Mouse (Mus musculus) urinary bladder, postnatal 4 days (tissue): ENCODE measurements around the gene Shq1.
A peak's percentile ranks its signal among the peaks of the same experiment; 100 is the strongest.

ENCODE experiments used
- DNase-seq, 2 experiments: peaks; one replicate each; pipeline ENCODE4 v3.0.0; 2021 to 2022; ENCODE audit warnings: low spot score in 2 of 2

Gene Shq1

DNA sequence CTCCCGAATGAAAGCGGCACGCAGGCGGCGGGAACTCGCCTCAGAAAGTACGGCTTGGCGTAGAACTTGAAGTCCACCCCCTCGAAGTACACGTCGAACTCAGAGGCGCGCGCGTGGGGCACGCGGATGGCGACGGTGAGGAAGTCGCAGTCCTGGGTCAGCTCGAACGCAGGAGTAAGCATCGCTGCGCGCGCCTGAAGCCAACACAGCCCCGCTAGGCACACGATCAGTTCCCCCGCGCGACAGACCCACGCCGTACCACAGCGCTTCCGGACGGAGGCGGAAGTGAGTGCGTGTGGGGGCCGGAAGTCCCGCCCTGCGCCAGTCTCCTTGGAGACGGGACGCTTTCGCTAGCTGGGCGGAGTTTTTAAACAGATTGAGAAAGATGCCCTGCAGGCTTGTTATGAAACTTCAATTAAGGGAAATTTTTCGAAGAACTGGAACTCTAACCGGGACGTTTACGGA, at the start of gene Shq1:
Shq1 (minus strand) TSS at position 278 of the 465 bp plus-strand sequence.
- DNase-seq, result peak; percentile 79 to 86

DNA sequence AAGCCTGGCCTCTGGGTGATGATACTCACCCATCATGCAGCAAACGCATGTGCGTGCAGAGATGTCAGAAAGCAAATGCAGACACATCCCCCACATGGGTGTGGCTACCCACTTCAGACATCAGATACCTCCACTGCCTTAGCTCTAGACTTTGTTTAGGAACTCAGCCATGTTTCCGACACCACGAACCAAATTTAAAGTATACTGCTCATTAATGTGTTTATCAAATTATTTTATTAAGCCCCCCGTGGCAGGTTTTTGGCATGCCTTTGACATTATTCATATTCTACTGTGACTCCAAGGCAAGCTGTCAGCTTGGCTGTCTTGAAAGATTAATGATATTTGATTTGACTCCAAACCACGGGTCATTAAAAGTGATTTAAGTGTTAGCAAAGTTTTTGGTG, 49.1 kb upstream of the Shq1 start:
- no peak for DNase-seq

DNA sequence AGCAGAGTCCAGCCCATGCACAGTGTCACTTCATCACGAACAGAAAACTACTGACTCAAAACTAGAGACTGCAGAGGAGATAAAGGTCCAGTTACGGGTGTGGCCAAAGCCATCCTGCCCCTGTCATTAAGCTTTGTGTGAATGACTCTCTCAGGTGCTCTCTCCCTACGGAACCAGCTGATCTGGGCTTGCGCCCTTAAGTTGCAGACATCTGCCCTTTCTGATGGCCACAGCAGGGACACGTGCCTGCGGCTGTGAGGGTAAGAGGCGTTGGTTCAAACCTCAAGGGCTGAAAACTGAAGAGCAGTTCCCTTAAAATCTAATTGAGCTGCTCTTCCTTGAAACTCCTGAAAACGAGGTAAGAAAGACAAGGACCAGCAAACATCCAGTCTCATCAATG, 45.9 kb upstream of the Shq1 start:
- no peak for DNase-seq

DNA sequence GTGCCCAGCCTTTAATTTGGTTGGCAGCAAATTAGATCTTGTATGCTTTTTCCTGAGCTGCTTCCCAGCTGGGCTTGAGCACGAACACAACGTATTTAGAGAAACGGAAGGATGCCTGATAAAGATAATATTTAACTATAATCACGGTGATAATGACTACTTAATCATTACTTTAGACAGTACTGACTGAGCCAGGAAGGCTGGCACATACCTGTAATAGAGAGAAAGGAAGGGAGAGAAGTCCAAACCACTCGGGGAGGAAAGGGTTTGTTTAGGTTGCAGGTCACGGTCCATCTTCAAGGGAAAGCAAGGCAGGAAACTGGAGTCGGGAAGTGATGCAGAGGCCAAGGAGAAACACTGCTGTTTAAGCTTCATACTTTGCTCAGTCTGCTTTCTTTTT, 45.2 kb upstream of the Shq1 start:
- no peak for DNase-seq

DNA sequence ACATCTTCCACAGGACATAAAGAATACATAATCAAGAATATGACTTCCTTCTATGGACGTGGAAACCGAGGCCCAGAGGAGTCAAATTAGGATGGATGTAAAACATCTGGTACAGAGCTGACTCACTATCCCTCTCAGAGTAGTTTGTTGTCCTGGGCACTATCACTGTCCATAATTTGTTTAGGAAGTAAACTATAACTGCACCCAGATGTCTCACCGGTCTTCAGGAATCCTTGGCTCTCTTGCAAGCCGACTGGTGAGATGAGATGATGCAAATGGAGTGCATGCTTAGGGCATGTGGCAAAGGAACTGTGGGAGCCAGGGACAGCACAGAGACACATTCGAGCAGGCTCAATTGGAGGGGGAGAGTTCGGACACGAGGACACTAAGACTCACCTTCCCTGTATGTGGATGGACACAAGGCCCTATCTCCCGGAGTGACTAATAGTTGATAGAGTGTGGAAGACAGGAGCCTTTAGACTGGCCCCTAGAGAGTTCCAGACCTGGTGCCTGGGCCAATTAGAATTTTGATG, 44.4 kb upstream of the Shq1 start:
- no peak for DNase-seq

DNA sequence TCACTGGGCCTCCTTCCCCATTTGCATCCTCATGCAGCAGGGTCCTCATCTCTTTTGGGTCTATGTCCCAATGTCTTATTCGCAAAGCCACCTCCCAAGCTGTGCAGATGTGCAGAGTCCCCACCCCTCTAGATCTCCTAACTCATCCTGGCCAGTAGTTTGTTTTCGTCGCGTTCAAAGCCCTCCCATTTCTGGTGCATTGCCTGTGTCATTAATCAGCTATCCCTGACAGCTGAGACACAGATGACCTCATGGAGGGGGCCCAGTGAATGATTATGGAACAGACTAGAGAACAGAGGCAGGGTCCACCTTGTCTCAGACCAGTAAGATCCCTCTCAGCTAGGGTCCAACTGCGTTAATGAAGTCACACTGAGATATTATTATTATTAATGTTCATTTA, 39.9 kb upstream of the Shq1 start:
- no peak for DNase-seq

DNA sequence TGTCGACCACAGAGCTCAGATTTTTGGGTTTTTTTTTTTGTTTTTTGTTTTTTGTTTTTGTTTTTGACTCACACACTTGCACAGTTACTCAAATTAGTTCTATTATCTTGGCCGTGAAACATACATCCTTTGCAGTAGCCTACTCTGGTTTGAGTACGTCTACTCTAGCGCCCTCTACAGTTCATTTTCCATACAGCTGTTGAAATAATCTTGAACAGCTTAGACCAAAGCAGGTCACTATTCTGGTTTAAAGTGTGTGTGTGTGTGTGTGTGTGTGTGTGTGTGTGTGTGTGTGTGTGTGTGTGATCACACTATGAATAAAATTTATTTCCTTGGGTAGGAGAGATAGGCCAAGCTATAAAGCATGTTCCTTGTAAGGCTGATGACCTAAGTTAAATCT, 39.2 kb upstream of the Shq1 start:
- DNase-seq, result no peak

DNA sequence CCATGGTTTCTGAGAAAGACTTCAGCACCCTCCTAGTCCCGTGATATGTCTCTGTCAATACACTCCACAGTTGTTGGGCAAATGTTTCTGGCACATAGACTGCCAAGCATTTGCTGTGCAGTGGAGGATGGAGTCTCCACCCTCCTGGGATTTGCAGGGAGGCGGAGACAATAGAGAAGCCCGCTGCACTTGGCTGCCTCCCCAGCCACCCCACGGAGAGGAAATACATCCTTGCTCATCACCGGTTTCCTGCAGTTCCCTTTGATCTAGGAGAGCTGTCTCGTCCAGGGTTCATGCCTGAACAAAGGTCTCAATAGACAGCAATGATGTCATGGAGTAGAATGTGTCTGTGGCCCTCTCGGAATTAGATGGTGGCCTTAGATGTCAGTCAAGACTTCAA, 38.5 kb upstream of the Shq1 start:
- no peak for DNase-seq

DNA sequence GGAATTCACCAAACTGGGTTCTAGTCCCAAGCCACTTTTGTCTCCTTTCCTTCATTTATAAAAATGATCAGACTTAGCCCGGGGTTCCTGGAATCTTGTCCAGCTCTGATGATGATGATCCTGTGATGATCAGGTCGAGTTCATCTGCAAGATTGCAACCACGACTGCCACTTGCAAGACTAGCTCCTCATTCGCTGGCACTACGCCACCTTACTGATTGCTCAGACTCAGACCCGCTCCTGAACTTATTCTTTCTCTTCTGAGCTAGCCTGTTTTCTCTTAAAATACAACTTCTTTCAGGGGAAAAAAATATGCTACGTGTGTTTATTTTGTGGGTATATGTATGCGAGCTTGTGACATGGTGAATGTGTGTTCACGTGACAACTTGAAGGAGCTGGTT, 38.0 kb upstream of the Shq1 start:
- DNase-seq, result no peak

DNA sequence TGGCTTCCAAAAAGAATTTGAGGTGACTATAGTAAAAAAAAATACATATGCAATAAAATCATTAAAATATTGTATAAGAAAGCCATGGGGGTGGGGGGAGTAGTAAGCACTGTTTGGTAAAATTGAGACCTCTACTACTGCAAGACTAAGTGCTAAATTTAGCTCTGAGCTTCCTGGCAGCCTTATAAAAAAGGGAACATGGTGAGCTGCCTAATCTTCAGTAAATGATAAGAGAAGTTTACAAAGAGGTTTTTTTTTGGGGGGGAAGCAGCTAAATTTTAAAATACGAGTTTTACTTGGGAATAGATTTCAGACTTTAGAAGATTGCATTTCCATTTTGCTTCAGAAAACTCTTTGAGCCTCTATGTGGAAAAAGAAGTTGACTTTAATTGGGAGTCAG, 37.3 kb upstream of the Shq1 start:
- no peak for DNase-seq

DNA sequence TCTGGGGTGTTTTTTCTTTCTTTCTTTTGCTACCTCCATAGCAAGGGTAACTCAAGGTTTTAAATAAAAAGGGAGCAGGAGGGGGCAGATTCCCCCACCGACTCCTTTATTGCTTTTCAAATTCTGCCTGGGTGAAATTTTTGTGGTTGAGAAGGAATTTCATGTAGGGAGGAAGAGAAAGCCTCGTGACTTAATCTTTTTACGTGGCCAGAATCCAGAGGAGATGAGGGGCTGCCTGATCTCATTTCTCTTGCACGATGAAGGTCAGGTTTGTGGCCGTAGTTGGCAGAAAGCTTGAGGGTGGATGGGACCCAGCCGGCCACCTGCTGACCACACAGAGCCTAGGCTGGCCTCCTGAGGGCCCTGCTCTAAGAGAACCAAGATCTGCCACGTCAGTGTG, 36.6 kb upstream of the Shq1 start:
- peak in 1 of 2 experiments; percentile 32 for DNase-seq

DNA sequence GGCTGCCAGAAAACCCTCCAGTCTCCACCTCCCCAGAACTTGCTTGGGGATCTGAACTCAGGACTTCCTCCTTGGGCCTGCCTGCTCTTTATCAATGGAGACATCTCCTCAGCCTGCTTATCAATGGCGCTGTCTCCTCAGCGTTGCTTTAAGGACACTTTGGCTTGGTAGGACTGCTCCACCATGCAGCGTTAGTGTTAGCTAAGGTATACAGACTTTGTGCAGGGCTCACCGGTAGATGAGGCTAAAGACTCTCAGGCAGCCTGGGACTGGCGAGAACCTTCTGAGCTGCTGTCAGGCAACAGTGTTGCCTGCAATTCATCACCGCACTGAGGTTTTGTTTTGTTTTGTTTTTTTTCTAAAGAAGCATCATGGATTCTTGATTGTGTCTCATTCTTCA, 35.9 kb upstream of the Shq1 start:
- no peak for DNase-seq

DNA sequence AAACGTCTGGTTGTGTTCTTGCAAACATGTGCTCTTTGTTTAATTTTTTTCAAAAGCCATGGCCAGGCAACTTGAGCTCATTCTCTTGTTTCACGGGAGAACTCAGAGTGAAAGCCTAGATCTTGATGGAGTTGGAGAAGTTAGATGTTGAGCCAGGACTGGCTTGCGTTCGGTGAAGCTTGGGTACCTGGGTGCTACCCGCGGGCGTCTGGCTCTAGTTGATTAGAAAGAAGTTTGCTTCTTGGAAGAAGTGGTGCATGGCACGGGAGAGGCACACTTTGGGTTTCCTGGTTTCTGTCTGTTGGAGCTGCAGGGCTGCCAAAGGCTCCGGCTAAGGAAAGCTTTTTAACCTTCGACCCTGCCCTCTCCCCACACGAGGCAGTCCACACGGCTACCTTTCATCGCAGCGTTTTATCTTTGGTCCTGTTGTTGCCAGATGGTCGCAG, 34.4 kb upstream of the Shq1 start:
- no peak for DNase-seq

DNA sequence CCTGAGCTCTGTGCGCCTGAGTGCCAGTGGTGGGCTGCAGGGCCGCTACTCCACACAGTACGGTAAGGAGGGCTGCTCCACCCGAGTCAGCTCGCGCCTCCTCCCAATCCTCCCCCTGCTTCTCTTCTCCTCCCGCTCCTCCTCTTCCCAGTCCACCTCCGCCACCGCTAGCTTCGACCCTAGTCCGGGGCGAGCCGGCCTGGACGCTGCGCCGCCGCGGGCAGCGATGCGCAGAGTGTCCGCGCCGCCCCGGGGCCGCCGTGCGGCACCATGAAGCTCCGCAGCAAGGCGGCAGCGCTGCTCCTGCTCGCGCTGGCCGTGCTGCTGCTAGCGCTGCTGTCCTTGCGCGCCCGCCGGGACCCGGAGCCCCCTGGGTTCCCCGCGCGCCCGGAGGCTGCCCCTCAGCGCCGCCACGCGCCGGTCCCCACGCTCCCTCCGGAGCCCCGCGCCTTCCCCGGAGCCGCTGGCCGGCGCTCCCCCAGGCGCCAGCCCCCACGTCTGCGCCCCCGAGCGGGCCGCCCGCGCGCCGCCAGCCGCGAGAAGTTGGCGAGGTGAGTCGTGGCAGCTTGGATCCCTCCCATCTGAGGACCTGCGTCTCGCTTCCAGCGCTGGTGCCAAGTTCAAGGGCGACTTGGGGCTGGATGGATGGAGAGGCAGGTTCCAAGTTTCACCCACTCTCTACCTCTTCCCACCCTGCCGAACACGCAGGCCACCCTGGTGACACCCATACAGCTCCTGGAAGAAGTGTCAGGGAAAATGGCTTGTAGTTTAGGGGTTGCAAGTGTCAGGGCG, 33.8 kb upstream of the Shq1 start, which contains the start of gene Gxylt2:
Gxylt2 (plus strand) TSS at position 161 of the 792 bp plus-strand sequence.
- DNase-seq, result peak; percentile 47 to 64

DNA sequence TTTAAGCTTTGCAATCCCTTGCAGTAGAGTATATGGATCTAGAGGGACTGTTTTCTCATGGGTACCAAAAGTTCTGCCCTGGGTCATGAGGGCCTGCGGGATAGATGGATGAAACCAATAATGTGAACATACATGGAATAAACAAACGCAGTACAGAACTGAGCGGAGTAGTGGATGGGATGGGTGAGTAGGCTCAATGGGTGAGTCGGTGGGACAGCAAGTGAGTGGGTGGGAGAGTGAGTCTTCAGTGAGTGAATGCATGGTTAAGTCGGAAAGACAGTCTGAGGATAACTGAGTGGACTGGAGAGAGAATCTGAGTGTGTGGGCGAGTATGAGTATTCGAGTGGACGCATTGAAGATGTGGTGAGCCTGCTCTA, 33.2 kb upstream of the Shq1 start:
- no peak for DNase-seq

DNA sequence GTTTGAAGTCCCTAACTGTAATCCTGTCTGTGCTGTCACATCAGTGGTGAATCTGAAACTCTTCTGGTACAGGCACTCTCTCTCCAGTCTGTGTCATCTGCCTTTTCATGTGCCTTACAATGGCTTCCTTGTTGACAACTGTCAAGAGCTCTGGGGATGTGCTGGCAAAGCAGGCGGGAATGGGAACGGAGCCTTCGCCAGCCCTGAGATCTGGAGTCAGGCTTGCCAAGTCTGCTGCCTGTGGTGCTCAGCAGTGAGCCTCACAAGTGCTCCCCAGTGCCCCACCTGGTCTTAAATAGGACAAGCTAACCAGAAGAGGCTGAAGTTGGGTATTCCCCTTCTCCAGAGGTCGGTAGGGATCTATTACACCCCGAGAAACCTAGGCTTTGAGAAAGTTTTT, 29.8 kb upstream of the Shq1 start:
- DNase-seq, result no peak

DNA sequence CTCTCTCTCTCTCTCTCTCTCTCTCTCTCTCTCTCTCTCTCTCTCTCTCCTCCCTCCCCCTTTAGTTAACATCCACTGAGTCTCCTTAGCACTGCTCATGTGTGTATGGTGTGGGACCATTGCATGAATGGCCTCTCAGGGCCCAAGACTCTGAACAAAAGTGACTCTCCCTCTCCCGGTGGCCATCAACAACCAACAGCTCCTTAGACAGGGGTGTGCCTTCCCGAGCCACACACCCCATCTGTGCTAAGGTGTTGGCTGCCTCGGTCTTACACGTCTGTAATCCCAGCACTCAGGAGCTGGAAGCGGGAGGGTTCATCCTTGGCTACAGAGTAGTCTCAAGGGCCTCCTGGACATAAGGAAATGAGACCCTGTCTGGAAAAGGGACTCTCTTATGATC, 29.0 kb upstream of the Shq1 start:
- DNase-seq, result no peak

DNA sequence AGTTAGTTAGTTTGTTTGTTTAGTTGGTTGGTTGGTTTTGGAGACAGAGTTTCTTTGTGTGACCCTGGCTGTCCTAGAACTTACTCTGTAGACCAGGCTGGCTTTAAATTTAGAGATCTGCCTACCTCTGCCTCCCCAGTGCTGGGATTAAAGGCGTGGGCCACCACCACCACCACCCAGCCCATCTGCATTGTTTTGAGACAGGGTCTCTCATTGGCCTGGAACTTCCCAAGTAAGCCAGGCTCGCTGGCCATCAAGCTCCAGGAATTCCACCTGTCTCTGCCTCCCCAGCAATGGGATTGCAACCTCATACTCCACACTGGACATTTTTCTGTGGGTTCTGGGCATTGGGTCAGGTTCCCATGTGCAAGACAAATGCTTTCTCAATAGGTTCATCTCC, 15.4 kb upstream of the Shq1 start:
- no peak for DNase-seq

DNA sequence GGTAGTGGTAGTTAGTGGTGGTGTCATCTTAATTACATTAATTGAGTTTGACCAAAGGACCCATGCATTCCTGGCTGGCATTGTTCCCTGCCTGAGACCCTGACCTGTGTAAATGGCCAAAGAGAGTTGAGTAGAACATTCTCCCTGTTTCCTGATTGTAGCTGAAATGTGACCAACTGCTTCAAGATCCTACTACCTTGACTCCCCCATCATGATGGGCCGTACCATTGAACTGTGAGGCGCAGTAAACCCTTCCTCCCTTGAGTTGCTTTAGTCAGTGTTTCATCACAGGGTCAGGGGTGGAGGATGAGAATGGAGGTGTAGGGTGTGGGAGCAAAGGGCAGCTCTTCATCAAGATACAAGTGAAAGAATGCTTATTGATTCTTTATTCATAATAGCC, 7.7 kb upstream of the Shq1 start:
- DNase-seq, result no peak

DNA sequence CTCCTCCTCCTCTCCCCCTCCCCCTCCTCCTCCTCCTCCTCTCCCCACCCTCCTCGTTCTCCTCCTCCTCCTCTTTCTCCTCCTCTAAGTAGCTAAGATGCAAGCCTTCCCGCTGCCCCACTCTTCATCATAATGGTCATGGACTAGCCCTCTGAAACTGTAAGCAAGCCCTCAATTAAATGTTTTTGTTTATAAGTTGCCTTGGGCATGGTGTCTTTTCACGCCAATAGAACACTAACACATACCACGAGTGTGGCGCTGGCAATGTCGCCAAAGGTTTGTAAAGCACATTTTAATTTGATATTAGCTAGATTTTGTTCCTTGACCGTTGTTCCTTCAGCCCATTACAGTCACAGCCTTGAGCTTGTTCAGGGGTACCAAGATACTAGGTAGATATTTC, 5.5 kb upstream of the Shq1 start:
- no peak for DNase-seq

DNA sequence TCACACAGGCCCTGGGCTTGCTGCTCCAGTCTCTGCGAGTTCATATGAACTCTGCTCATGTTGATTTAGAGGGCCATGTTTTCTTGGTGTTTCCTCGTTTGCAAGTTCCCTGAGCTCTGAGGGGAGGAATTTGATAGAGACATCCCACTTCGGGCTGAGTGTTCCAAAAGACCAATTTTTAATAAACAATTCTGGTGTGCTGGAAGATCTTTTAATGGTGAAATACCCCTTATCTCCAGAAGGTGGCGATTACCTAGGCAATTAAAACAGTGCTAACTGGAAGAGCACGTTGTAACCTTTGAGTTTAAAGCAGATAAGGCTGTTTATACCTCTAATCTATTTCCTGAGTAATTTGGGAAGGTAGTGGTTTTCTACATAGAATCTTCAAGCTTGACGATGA, 4.0 kb upstream of the Shq1 start:
- DNase-seq, result no peak

DNA sequence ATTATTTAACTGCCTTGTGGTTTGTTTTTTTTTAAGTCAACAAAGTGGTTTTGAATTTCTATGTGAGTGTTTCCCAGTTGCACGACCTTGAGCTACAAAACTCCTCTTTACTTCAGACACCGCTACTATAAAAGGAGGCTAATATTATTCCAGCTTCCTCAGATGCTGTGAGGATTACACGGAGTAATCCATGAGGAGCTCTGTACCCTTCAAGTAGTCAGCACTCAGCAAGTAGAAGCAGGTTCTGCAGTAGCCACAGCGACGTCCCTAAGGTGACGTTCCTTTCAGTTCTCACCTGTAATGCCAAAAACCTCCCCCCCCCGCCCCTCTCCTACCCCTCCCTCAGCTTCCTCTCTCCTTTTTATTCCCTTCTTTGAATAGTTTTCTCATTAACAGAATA, 444 bp upstream of the Shq1 start:
- no peak for DNase-seq

DNA sequence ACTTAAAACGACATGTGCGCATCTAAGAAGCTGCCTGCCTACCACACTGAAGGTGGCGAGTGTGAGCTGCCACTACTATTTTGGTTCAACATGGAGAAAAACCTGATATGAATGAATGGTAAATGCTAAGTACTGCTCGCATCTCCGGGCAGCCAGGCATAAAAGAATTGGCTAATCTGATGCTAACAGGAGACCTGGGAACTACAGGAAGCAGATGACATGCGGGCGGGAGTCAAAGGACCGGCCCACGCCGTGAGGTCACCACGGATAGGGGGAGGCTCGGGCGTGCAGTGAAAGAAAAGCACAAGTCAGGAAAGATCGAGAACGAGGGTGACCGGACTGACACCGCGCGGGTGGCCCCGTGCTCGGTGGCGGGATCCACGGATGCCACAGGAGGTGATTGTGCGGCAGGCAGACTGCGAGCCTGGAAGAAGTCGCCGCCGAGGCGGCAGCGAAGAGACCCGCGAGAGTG, 551 bp downstream of the Shq1 start:
- DNase-seq, result peak; percentile 40 to 62

DNA sequence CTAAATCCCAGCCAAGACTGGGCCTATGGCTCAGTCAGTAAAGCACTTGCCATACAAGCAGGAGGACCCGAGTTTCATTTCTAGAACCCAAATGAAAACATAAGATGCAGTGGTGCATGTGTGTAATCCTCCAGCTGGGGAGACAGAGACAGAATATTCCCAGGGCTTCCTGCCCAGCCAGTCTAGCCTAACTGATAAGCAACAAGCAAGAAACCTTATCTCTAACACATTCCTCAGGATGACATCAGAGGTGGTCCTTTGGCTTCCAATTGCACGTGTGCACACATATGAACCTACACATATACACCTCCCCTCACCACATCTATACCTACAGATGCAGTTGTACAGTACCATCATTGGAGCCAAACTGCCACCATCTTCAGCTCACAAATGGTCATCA, 2.1 kb downstream of the Shq1 start:
- no peak for DNase-seq
